19 mouse cellular contexts compared by ENCODE assay signal in the genomic region with DNA sequence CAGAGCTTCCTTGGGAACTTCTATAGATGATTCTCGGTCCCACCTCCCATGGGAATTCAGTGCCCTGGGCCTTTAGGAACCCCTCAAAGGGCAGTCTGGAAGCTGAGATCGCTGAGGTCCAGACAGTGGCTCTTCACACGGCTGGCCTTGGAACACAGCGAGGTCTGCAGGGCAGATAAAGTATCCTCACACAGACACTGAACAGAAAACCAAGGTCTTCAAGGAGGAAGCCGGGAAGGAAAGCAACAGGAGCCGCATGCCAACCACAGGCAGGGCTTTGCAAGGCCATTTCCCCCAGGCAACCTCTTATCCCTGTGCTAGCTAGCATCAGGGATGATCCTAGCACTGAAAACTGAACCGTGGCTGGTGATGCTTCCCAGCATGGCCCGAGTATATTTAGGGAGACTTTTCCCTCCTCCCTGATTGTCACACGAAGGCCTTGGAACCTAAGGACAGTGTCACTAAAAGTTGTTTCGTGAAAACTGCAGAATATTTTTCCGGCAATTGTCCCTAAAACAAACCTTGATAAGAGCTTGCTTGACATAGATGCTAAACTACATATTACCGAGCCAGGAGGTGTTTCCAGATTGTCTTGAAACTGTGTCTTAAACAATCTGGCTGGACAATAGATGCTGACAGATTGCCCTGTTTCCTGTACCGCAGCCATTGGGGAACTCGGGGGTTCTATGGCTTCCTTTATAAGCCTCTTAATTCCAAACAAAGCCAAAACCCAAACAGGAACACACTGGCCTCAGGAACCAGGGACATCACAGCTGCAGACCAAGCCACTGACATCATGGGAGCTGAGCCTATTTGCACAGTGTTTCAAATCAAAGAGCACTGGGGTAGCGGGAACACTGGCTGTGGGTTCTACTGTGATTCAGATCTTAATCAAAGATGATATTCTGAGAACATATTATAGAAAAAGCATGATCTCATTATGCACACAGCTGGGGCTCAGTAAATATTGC. TPM values are rescaled to one million over a fixed set of nuclear protein-coding genes. Genes with fewer than 3 reads are reported as not detected.
DNase-seq lines count a peak whose midpoint lies in the region; TF ChIP-seq lines count a peak whose summit lies in the region.
"Had no signal": no experiment of that assay in that cellular context is flagged by ENCODE, and none has a peak within 500 bp of the region (broad histone marks: within the 10 kb centered on the region; RNA-seq: fewer than 3 reads in every experiment).

No protein-coding gene starts in this region.

- no peak overlapping the region for H3K4me3 ChIP-seq in layer of hippocampus, adult 2 months
- H3K4me3 ChIP-seq: embryonic facial prominence, embryonic 10.5 days; limb, embryonic 10.5 days; lung, embryonic 15.5 days had no signal

- no peak for TF ChIP-seq CTCF in layer of hippocampus, adult 2 months (conservative IDR thresholded peaks at IDR 0.05)

- DNase-seq in adrenal gland, postnatal 14 days: peak; percentile 46
- DNase-seq in adrenal gland, postnatal 4 days (ENCODE audit: low spot score in 2 of 2): no peak
- no peak for DNase-seq in layer of hippocampus, adult 2 months (ENCODE audit: low spot score in 2 of 2)
- no peak for DNase-seq in layer of hippocampus, postnatal 10 days (ENCODE audit: low spot score in 2 of 2)
- peak; percentile 56 for DNase-seq in ovary, postnatal 36 days (ENCODE audit: low spot score)
- DNase-seq in ovary, postnatal 10 days (ENCODE audit: low spot score): no peak
- DNase-seq in embryo, embryonic 10.5 days (ENCODE audit: low spot score): no peak
- DNase-seq: B cell, adult 2 months; cerebellum, adult 2 months; gastrocnemius, postnatal 25 days; kidney, postnatal 36 days; layer of hippocampus, adult 9-11 months; lung, postnatal 4 days; right cerebral cortex, adult 18-20 months; thymus, adult 18-20 months; thymus, postnatal 4 days had no signal

- H3K27ac ChIP-seq in layer of hippocampus, adult 2 months: peak overlapping the region; percentile 71
- H3K27ac ChIP-seq: embryonic facial prominence, embryonic 10.5 days; limb, embryonic 10.5 days; lung, embryonic 15.5 days had no signal

RNA-seq across cellular contexts. Expression of a gene that starts 27.8 kb away (rescaled TPM):
- total RNA-seq in adrenal gland, postnatal 14 days (2021): 19.0 and 26.2 TPM in 2 replicates
- 10 to 100 TPM; 29.0 to 34.7 TPM for total RNA-seq in adrenal gland, postnatal 4 days (2021)
- total RNA-seq in layer of hippocampus, adult 2 months (2021): 10 to 100 TPM; 76.6 to 92.1 TPM
- 10 to 100 TPM; 31.6 to 36.2 TPM for total RNA-seq in layer of hippocampus, postnatal 10 days (2021)

Comparison
In these comparisons a context has a peak if more than half of its experiments do, and no peak if none do; other contexts are left out.
1. DNase-seq: peak in adrenal gland, postnatal 14 days (single experiment) and ovary, postnatal 36 days (single experiment); none in adrenal gland, postnatal 4 days (0 of 2), layer of hippocampus, adult 2 months (0 of 2), layer of hippocampus, postnatal 10 days (0 of 2), ovary, postnatal 10 days (single experiment) and embryo, embryonic 10.5 days (single experiment).